Mouse (Mus musculus) urinary bladder, adult 18-20 months (tissue): Measurements from ENCODE around the gene Socs7.

Source experiments
- DNase-seq, 2 experiments: peaks; one replicate each; pipeline ENCODE4 v3.0.0; 2022; ENCODE audit warnings: low spot score in 2 of 2, mixed read lengths in 2 of 2

Gene Socs7

GRCm38 (mm10) chr11:97387811-97388210 is 25.5 kb downstream of the Socs7 start:
- no peak for DNase-seq

GRCm38 (mm10) chr11:97389127-97389526 is 26.8 kb downstream of the Socs7 start:
- no peak for DNase-seq

DNA sequence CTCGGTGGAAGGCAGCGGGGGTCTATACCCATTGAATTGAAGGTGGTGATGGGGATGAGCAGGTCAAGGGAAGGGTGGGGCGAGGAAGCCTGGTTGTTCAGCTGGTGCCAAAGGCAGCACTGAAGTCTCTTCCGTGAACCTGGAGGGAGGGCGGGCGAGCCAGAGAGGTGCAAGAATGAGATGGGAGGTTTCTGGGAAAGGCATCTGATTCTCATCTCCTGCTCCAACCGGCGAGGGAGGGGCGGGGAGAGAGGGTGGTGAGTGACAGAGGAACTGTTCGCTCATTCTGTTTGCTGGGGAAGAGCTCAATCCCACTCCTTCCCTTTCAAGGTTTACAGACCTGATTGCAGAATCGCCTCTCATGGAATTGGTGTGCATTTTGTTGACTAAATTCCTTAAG is 31.3 kb downstream of the Socs7 start:
- DNase-seq = no peak

- DNase-seq = no peak
Measured at GRCm38 (mm10) chr11:97394146-97394545, 31.8 kb downstream of the Socs7 start.

- DNase-seq = no peak
Measured at GRCm38 (mm10) chr11:97398506-97398905, 36.2 kb downstream of the Socs7 start.

- DNase-seq = peak; percentile 65 to 71
Measured at GRCm38 (mm10) chr11:97399958-97400710, 37.8 kb downstream of the Socs7 start.

- DNase-seq = no peak
Measured at GRCm38 (mm10) chr11:97401082-97401481, 38.7 kb downstream of the Socs7 start.

- DNase-seq = no peak
Measured at GRCm38 (mm10) chr11:97401686-97402435, 39.5 kb downstream of the Socs7 start.

DNA sequence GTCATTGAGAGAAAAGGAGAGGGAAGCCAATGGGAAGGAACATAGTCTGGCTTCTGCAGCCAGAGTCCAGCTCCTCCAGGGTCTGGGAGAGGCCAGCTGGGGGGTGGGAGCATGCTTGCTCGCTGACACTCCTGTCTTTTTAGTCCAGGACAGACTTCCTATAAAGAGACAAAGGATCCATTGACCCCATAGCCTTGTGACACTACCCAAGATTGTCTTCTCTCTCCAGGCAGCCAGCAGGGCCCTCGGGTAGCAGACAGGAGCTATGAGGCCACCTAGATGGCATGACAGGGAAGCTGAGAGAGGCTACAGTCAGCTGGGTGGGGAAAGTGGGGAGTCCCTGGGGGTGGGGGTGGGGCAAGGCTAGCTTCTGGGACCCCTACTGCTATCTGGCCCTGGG is 40.4 kb downstream of the Socs7 start:
- DNase-seq = no peak

DNA sequence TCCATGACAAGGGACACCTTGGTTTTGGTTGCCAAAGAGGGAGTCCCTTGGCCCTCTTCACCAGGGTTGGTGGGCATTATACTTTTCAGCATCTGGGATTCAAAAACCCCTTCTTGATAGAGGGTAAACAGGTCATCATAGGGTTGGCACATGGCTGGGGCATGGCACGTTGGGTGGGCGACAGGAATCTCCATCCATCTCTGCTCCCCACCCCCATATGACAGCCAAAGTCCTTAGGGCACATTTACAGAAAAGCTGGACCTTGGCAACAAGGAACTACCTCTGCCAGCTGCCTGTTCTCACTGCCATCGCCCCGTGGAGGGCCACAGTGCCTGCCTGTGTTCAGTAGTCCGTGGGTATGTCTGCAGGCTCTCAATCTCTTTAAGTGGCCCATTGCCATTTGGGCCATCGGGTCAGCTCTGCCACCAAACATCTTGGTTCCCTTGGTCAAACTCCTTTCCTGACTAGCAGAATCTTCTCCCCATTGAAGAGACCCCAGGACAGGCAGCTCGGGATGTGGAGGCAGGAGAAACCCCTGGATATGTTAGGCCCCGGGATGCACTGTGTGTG is 41.3 kb downstream of the Socs7 start:
- no peak for DNase-seq

- DNase-seq = peak in 1 of 2 experiments; percentile 37
Measured at GRCm38 (mm10) chr11:97404184-97404760, 41.9 kb downstream of the Socs7 start.

DNA sequence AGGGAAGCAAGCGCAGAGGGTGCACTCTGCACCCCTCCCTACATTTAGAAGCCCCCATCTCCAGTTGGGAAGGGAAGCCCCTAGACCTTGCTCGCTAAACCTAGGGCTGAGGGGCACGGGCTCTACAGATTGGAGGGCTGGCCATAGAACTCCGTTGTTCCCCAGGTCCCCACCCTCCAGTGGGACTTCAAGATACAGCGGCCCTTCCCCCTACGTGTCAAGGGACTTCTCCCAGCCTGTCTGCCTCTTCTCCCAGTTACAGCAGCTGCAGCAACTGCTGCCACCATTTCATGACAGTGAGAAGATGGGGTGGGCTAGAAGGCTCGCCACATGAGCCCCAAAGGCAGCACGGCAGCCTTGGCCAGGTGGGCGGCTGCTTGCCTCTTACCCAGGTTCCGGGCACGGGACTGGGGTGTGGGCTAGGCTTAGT is 42.4 kb downstream of the Socs7 start:
- no peak for DNase-seq

- DNase-seq = no peak
Measured at GRCm38 (mm10) chr11:97406094-97406951, 44.0 kb downstream of the Socs7 start.

- DNase-seq = no peak
Measured at GRCm38 (mm10) chr11:97407456-97407855, 45.1 kb downstream of the Socs7 start.

DNA sequence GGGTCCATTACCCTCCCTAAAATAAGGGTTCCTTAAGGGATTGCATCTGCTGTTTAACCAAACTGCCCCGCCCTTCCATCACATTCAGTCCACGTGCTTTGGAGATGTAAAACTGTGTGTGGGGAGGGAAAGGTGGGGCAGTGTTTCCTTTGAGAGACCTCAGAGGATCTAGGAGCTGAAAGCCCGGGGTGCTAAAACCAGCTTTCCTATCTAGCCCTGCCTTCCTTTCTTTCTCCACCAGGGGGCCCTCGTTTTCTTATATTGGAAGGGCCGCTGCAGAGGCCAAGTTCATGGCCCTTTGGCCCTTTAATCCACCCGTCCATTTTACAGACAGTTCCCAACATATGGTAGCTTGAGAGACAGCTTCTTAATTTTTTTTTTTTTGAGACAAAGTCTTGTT is 45.8 kb downstream of the Socs7 start:
- peak; percentile 55 to 60 for DNase-seq

- no peak for DNase-seq
Measured at GRCm38 (mm10) chr11:97410958-97411357, 48.6 kb downstream of the Socs7 start.

DNA sequence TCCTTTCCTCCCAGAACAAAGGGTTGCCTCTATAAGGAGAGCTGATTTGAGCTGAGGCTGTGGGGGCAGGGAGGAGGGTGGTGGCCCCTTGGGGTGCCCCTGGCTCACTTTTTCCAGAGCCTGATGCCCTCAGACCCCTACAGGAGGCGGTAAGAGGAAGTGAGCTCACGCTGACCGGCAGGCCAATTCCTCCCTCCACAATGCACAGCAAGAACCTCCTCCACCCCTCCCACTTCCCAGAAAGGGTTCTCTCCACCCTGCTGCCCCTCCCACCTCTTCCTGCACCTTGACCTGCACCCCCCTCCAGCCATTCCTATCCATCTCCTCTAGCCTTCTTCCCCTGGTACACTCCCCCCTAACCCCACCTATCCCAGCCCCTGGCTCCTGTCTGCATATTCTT is 49.8 kb downstream of the Socs7 start:
- no peak for DNase-seq

- DNase-seq = no peak
Measured at GRCm38 (mm10) chr11:97412808-97413347, 50.5 kb downstream of the Socs7 start.

GRCm38 (mm10) chr11:97415330-97415711 is 53.0 kb downstream of the Socs7 start, which contains the start of gene Arhgap23:
TSS of gene Arhgap23 (plus strand) at chr11:97415533.
- DNase-seq = peak in 1 of 2 experiments; percentile 53

GRCm38 (mm10) chr11:97415712-97416636 is 53.6 kb downstream of the Socs7 start:
- DNase-seq = peak in 1 of 2 experiments; percentile 54
